Mouse (Mus musculus) heart, embryonic 14.5 days (tissue): ENCODE data around the gene Ttpal. TPM values are rescaled to one million over a fixed set of nuclear protein-coding genes. Genes with fewer than 3 reads are reported as not detected.

Source experiments
- ATAC-seq: fragments of 200-750 bp; cut with Nextera tagmentation; 2 replicates; pipeline ENCODE4 v1.8.0; 2017; ENCODE audit warnings: low read depth, moderate TSS enrichment; ENCODE audit not compliant: insufficient number of reproducible peaks, insufficient read depth, low FRiP score
- H3K27ac ChIP-seq, 2 experiments: fragments of 200-500 bp in 1 of 2; fragments of 300-500 bp in 1 of 2; sonication (generic) in 1 of 2; replicated peaks in 1 of 2; 2 replicates each; pipeline ENCODE4 v1.5.1; 2012 to 2014; ENCODE audit warnings: low read depth in 2 of 2, low read length in 2 of 2, control low read depth in 1 of 2, mild to moderate bottlenecking in 1 of 2, mixed read lengths in 1 of 2; ENCODE audit not compliant: control insufficient read depth in 1 of 2, insufficient read depth in 1 of 2
- H3K27me3 ChIP-seq: fragments of 300-500 bp; sonication (generic); 2 replicates; pipeline ENCODE4 v1.6.1; 2014; ENCODE audit warnings: mild to moderate bottlenecking, low read length, control low read depth; ENCODE audit not compliant: control insufficient read depth, insufficient read depth
- H3K36me3 ChIP-seq: fragments of 300-500 bp; sonication (generic); 2 replicates; pipeline ENCODE4 v1.6.1; 2014; ENCODE audit warnings: mild to moderate bottlenecking, control low read depth, low read length, mixed read lengths; ENCODE audit not compliant: control insufficient read depth, insufficient read depth
- H3K4me1 ChIP-seq, 2 experiments: fragments of 200-500 bp in 1 of 2; fragments of 300-500 bp in 1 of 2; sonication (generic) in 1 of 2; 2 replicates each; pipeline ENCODE4 v1.6.1; 2012 to 2014; ENCODE audit warnings: low read length in 2 of 2, control low read depth in 1 of 2, mixed read lengths in 1 of 2; ENCODE audit not compliant: control insufficient read depth in 2 of 2, insufficient read depth in 2 of 2
- H3K4me2 ChIP-seq: fragments of 300-500 bp; sonication (generic); 2 replicates; pipeline ENCODE4 v1.6.1; 2014; ENCODE audit warnings: mild to moderate bottlenecking, low read length
- H3K4me3 ChIP-seq, 2 experiments: fragments of 200-500 bp in 1 of 2; fragments of 300-500 bp in 1 of 2; sonication (generic) in 1 of 2; 2 replicates each; pipeline ENCODE4 v1.5.1; 2012 to 2014; ENCODE audit warnings: low read length in 2 of 2, mild to moderate bottlenecking in 2 of 2, control low read depth in 1 of 2, low read depth in 1 of 2, moderate library complexity in 1 of 2; ENCODE audit not compliant: control insufficient read depth in 1 of 2, insufficient read depth in 1 of 2
- H3K9ac ChIP-seq: fragments of 300-500 bp; sonication (generic); 2 replicates; pipeline ENCODE4 v1.6.1; 2014; ENCODE audit warnings: mild to moderate bottlenecking, low read length
- H3K9me3 ChIP-seq: fragments of 300-500 bp; sonication (generic); 2 replicates; pipeline ENCODE4 v1.6.1; 2016; ENCODE audit warnings: low read length, control low read depth; ENCODE audit not compliant: control insufficient read depth
- WGBS: fragments of 180-500 bp; shearing (Covaris S2); extraction: QIAGEN DNeasy Blood & Tissue Kit; methylation state at CpG from one replicate; pipeline ENCODE4 v1.1.7; 2014; 5-methylcytosine and 5-hydroxymethylcytosine counted together
- polyA plus RNA-seq: library from polyadenylated mRNA; unstranded; fragments of >200 nt; fragmentation: Nextera tagmentation; extraction: Ambion mirVana; gene quantifications from 2 replicates; pipeline ENCODE4 v1.2.1, GENCODE M21; 2014

The Ttpal gene
- polyA plus RNA-seq, 1 experiment from 2014 or later, result 24.2 TPM

GRCm38 (mm10) chr2:163631715-163632114 is 29.6 kb downstream of the Ttpal start:
- WGBS, result 89% methylated on average over 2 of the region's 2 CpGs
- Histone ChIP-seq H3K27ac (no peak overlapping the region), H3K4me1 (no peaks in the 10 kb centered on the region), H3K4me2 (no peak overlapping the region), H3K9me3 (no peaks in the 10 kb centered on the region), H3K27me3 (no peaks in the 10 kb centered on the region), H3K4me3 (no peak overlapping the region), H3K36me3 (peaks cover 97% of the 10 kb centered on the region), H3K9ac (no peak overlapping the region)
- no peak for ATAC-seq

GRCm38 (mm10) chr2:163634211-163634610 is 32.1 kb downstream of the Ttpal start:
- Histone ChIP-seq H3K27ac (no peak overlapping the region), H3K27me3 (no peaks in the 10 kb centered on the region), H3K36me3 (peaks cover 85% of the 10 kb centered on the region), H3K4me2 (no peak overlapping the region), H3K4me3 (no peak overlapping the region), H3K9me3 (no peaks in the 10 kb centered on the region), H3K9ac (no peak overlapping the region), H3K4me1 (peaks cover 12 to 22% of the 10 kb centered on the region in 2 experiments)
- ATAC-seq, result no peak
- WGBS, result 92% methylated on average over 2 of the region's 2 CpGs

- Histone ChIP-seq H3K27ac (no peak overlapping the region), H3K9ac (no peak overlapping the region), H3K9me3 (no peaks in the 10 kb centered on the region), H3K36me3 (peaks cover 75% of the 10 kb centered on the region), H3K4me2 (no peak overlapping the region), H3K4me1 (peaks cover 12 to 38% of the 10 kb centered on the region in 2 experiments), H3K27me3 (no peaks in the 10 kb centered on the region), H3K4me3 (no peak overlapping the region)
- ATAC-seq, result no peak
- WGBS, result 97% methylated on average over 2 of the region's 2 CpGs
These were observed 33.9 kb downstream of the Ttpal start for GRCm38 (mm10) chr2:163636057-163636456.

GRCm38 (mm10) chr2:163637655-163638266 is 35.6 kb downstream of the Ttpal start:
- H3K36me3 ChIP-seq, result peaks cover 63% of the 10 kb centered on the region
- H3K27me3 ChIP-seq, result no peaks in the 10 kb centered on the region
- no peak overlapping the region for H3K4me3 ChIP-seq
- peak overlapping the region; percentile 78 to 84 for H3K27ac ChIP-seq
- H3K4me2 ChIP-seq, result peak overlapping the region; percentile 53
- no peaks in the 10 kb centered on the region for H3K9me3 ChIP-seq
- under 1% methylated on average over 5 of the region's 5 CpGs for WGBS
- ATAC-seq, result 0 out of 2 replicates have a peak, but pooled peaks have one; percentile 42
- H3K4me1 ChIP-seq, result peaks cover 12 to 51% of the 10 kb centered on the region in 2 experiments
- H3K9ac ChIP-seq, result peak overlapping the region; percentile 62

- Histone ChIP-seq H3K9me3 (no peaks in the 10 kb centered on the region), H3K4me2 (peak overlapping the region; percentile 23; the same call in 1 of the 2 replicates), H3K4me1 (peaks cover 15 to 66% of the 10 kb centered on the region in 2 experiments), H3K27ac (peak overlapping the region in 1 of 2 experiments; percentile 26; a peak in 1 of 4 replicates), H3K27me3 (no peaks in the 10 kb centered on the region), H3K36me3 (peaks cover 38% of the 10 kb centered on the region), H3K4me3 (no peak overlapping the region), H3K9ac (no peak overlapping the region)
- ATAC-seq, result no peak
- WGBS, result 77% methylated on average over 3 of the region's 3 CpGs
These were observed 38.4 kb downstream of the Ttpal start for GRCm38 (mm10) chr2:163640493-163640892.

GRCm38 (mm10) chr2:163641681-163642080 is 39.6 kb downstream of the Ttpal start:
- Histone ChIP-seq H3K9me3 (no peaks in the 10 kb centered on the region), H3K27ac (peak overlapping the region; percentile 1 to 79; a peak in 2 of 4 replicates), H3K27me3 (no peaks in the 10 kb centered on the region), H3K4me1 (peaks cover 18 to 73% of the 10 kb centered on the region in 2 experiments), H3K36me3 (peaks cover 27% of the 10 kb centered on the region), H3K4me3 (no peak overlapping the region), H3K4me2 (peak overlapping the region; percentile 72), H3K9ac (peak overlapping the region; percentile 31; the same call in 1 of the 2 replicates)
- no peak for ATAC-seq
- WGBS, result 54% methylated on average over 3 of the region's 3 CpGs

- H3K4me3 ChIP-seq, result peak overlapping the region; percentile 12 to 97
- ATAC-seq, result no peak
- peaks cover 11 to 64% of the 10 kb centered on the region in 2 experiments for H3K4me1 ChIP-seq
- H3K36me3 ChIP-seq, result peaks cover 19% of the 10 kb centered on the region; the same call in 1 of the 2 replicates
- whole genome bisulfite sequencing, result 80% methylated on average over 30 of the region's 30 CpGs
- H3K4me2 ChIP-seq, result peak overlapping the region; percentile 72
- H3K27ac ChIP-seq, result peak overlapping the region; percentile 16 to 100; a peak in 3 of 4 replicates
- H3K9me3 ChIP-seq, result no peaks in the 10 kb centered on the region
- no peaks in the 10 kb centered on the region for H3K27me3 ChIP-seq
- peak overlapping the region; percentile 93 for H3K9ac ChIP-seq
These were observed 40.8 kb downstream of the Ttpal start for GRCm38 (mm10) chr2:163642685-163643575.
